Mouse (Mus musculus): ENCODE data around the gene Ip6k2. TPM values are rescaled to one million over a fixed set of nuclear protein-coding genes. Genes with fewer than 3 reads are reported as not detected.

Gene Ip6k2
- 100 to 1,000 TPM; 143 to 164 TPM for total RNA-seq (2021)
- long read RNA-seq, experiment 1, transcript Ip6k2-204 (3 exons, 1,191 nt), result major isoform, 6 of 46 reads
- long read RNA-seq, experiment 1, transcript Ip6k2-207 (2 exons, 2,820 nt), result minor isoform, 5 of 46 reads
- long read RNA-seq, experiment 1, partial matches to known transcripts, result 9 of 46 reads
- long read RNA-seq, experiment 1, other reads (novel, unspliced or antisense), result 22 of 46 reads
- long read RNA-seq, experiment 2, partial matches to known transcripts, result 7 of 36 reads
- long read RNA-seq, experiment 2, other reads (novel, unspliced or antisense), result 24 of 36 reads

DNA sequence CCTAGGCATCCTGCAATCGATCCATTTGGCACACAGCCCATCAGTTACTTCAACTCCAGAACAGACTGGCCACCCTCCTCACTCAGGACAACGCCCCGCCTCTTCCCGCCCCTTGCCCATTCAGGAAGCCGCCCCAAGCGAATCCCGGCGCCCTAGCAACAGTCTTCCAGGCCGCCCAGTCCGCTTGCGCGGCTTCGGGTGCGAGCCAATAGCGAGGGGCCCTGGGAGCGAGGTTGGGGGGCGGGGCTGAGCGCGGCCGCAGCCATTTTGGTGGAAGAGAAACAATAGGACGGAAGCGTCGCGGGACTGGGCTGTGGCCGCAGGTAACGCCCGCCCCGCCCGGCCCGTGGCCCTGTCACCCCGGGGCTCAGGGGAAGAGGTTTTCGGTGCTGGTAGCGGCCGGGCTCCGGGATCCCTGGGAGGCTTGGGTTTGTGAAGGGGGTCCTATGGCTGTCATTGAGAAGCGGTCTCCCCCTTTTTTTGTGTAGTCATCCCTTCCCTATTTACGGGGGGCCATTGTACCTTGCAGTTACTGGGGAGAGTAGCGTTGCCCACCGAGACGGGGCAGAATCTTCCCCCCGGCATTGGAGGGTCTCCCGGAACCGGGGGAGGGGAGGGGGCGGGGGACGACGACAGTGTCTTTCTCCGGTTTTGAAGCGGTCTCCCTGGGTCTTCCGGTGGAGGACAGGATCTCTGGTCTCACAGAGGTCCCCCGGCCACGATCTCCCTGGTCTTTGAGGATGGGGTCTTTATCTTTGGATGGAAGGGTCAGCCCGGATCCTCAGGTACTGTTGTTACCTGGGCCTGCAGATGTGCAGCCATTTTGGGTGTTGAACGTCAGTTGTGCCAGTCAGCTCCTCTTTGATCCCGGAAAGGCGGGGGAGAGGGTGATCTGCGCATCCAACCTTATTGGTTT, at the start of gene Ip6k2:
Gene Ip6k2, plus strand, starts transcription at position 249 of the 916 bp plus-strand sequence.
- DNase-seq (ENCODE audit: extremely low spot score in 1 of 2, low spot score in 2 of 2), result peak; percentile 96
- H3K27ac ChIP-seq, result peak within 1 kb of the TSS; percentile 98
- intact Hi-C loops (cut with DNase I), result no loop called here
- H3K4me3 ChIP-seq, result peak within 1 kb of the TSS; percentile 98
- no peak for TF ChIP-seq CTCF (IDR thresholded peaks at IDR 0.05)

DNA sequence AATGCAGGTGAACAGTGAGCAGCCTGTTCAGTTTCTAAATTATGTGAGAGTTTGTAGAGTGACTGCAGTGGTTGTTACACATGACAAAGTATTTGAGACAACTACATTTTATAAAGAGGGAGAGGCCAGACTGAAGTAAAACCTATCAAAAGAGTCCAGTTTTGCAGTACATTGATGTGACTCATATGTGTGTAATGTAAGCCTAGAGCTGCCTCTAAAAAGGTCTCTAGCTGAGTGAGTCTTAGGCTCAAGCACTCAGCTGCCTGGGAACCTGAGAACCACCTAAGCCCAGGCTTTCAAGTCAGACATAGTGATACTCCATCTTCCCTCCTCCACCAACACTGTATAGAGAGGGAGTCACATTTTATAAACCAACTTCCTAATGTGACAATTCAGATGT, 49.0 kb upstream of the Ip6k2 start:
- no peak for DNase-seq (ENCODE audit: extremely low spot score in 1 of 2, low spot score in 2 of 2)
- H3K27ac ChIP-seq, result no peak overlapping the region
- H3K4me3 ChIP-seq, result no peak overlapping the region
- intact Hi-C loops (cut with DNase I), result no loop called here
- no peak for TF ChIP-seq CTCF (IDR thresholded peaks at IDR 0.05)

DNA sequence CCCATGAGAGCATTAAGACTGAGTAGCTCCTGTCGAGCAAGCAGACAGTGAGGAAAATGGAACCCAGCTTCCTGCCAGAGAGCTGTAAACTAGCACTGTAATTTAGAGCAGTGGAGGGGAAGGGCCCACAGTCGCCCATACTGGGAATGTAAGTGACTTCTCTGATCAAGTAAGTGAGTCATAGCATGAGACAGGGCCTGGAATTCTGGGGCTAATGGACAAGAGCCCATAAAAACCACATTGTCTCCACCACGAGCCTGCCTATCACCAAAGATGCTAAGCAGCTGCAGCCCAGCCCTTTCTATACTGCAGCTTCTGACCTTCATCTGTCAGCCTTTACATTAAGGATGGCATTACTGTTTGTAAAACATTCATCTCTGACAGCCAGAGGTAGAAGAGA, 44.4 kb upstream of the Ip6k2 start:
- no peak for DNase-seq (ENCODE audit: extremely low spot score in 1 of 2, low spot score in 2 of 2)
- intact Hi-C loops (cut with DNase I), result no loop called here
- no peak for TF ChIP-seq CTCF (IDR thresholded peaks at IDR 0.05)
- no peak overlapping the region for H3K4me3 ChIP-seq
- H3K27ac ChIP-seq, result no peak overlapping the region

DNA sequence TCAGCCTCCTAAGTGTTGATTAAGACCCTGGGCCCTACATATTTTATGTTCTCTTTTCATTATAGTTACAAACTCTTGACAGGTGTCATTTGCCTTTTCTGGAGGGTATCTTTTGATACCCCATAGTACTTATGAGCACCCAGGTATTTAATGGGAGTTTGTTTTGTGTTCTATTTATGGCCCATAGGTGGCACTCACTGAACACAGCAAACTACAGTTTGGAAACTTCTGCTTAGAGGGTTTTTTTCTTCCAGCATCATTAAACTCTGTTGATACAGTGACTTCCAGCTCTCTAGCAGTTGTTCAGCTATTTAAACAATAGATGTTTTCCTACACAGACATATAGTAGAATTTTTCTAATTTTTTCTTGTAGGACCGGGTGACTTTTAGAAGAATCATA, 43.5 kb upstream of the Ip6k2 start:
- H3K27ac ChIP-seq, result no peak overlapping the region
- intact Hi-C loops (cut with DNase I), result no loop called here
- no peak overlapping the region for H3K4me3 ChIP-seq
- peak; percentile 39 for TF ChIP-seq CTCF (IDR thresholded peaks at IDR 0.05)
- no peak for DNase-seq (ENCODE audit: extremely low spot score in 1 of 2, low spot score in 2 of 2)

DNA sequence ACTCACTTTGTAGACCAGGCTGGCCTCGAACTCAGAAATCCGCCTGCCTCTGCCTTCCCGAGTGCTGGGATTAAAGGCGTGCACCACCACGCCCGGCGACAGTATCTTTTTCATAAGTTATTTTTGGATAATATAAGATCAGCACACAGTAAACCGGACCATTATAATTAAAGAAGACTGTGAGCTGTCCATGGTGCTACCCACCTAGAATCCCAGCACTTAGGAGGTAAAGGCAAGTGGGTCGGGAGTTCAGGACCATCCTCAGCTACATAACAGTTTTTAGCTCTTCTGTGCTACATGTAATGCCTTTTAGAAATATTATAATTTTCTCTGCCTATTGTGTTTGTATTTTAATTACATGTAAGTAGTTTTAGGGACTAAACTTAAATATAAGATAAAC, 41.5 kb upstream of the Ip6k2 start:
- intact Hi-C loops (cut with DNase I), result no loop called here
- no peak overlapping the region for H3K4me3 ChIP-seq
- DNase-seq (ENCODE audit: extremely low spot score in 1 of 2, low spot score in 2 of 2), result no peak
- no peak overlapping the region for H3K27ac ChIP-seq
- TF ChIP-seq CTCF (IDR thresholded peaks at IDR 0.05), result no peak

DNA sequence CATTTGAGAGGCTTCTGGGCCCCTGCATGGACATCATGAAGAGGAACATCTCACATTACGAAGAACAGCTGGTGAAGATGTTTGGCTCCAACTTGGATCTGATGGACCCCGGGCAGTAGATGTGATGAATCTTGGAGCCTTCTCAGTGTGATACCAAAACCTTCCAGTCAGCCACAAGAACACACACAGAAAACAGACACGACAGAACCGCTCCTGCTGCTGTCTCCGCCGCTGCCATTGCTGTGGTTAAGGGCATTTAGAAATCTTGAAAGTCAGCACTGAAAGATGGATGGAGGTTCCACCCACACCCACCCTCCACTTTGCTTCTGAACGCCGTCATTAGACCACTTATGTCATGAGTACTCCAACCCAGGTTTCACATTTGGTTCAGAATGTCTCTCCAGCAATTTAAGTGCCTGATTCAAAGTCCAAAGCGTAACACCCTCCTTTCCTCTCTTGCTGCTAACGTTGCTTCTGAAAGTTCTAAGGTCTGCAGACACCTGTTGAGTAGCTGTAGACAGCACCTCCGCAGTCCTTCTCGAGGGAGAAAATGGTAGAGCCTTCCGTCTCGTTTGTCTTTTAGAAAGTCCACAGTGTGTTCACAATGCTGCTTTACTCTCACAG, 36.6 kb upstream of the Ip6k2 start:
- no peak for DNase-seq (ENCODE audit: extremely low spot score in 1 of 2, low spot score in 2 of 2)
- intact Hi-C loops (cut with DNase I), result no loop called here
- TF ChIP-seq CTCF (IDR thresholded peaks at IDR 0.05), result no peak
- Histone ChIP-seq H3K27ac (no peak overlapping the region), H3K4me3 (no peak overlapping the region)

DNA sequence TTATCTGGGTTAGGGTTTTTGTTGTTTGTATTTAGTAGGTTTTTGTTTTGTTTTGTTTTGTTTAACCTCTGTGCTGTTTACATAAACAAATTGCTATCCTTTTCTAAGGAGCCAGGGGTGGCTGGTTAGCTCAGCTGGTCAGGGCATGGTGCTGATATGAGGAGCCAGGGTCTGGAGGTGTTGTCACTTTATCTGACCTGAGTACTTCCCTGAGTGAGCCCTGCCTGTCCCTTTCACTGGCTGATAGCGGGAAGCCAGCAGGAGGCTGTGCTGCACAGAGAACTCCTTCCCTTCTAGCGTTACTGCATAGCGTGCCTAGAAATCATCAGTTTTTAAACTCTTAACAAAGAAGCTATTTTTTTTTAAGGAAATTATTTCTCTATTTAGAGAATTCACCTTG, 35.9 kb upstream of the Ip6k2 start:
- Histone ChIP-seq H3K27ac (no peak overlapping the region), H3K4me3 (no peak overlapping the region)
- no peak for TF ChIP-seq CTCF (IDR thresholded peaks at IDR 0.05)
- intact Hi-C loops (cut with DNase I), result no loop called here
- DNase-seq (ENCODE audit: extremely low spot score in 1 of 2, low spot score in 2 of 2), result no peak

DNA sequence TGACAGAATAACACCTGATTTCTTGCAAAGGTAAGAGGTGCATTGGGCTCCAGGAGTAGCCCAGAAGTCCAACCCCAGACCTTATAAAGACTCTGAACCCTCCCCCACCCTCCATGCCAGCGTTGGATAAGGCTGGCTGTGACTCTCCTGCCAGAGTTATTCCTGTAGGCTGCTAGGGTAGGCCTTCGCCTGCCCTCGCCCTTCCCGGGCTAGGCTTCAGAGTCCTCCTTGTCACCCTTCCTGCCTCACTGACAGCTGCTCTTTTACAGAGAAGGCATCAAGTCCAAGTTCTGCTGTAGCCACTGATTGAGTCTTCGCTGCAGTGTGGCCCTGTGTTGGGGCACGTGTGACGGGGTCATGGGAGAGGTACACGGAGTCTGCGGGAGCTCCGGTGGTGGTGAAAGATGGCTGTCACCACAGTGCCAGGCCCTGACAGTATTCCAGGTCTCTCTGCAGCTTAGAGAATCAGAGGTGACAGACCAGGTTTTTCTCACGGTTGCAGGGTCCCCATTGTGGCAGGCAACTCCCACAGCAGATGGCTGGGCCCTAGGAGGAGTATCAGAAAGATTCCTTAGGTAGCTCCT, 34.9 kb upstream of the Ip6k2 start:
- TF ChIP-seq CTCF (IDR thresholded peaks at IDR 0.05), result no peak
- intact Hi-C loops (cut with DNase I), result no loop called here
- Histone ChIP-seq H3K4me3 (no peak overlapping the region), H3K27ac (no peak overlapping the region)
- no peak for DNase-seq (ENCODE audit: extremely low spot score in 1 of 2, low spot score in 2 of 2)

DNA sequence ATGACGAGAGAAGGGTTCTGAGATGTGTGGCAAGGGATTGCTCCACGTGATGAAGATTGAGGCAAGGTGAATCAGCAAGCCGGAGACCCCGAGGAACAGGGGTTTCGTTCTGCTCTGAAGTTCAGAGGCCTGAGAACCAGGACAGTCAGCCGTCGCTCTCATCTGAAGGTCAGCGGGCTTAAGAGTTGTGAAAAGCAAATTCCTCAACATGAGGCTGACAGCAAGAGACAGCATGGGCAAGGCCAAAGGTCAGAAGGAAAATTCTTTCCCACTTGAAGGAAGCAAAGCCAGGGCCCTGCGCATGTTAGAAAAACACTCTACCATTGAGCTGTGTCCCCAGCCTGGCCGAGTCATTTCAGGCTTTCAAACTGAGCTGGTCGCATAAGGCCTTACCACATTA, 33.0 kb upstream of the Ip6k2 start:
- intact Hi-C loops (cut with DNase I), result loop anchor here (5.0 kb wide), 2 partner anchors 47 to 187 kb away; partner anchors contain the start of gene Uqcrc1
- TF ChIP-seq CTCF (IDR thresholded peaks at IDR 0.05), result no peak
- DNase-seq (ENCODE audit: extremely low spot score in 1 of 2, low spot score in 2 of 2), result no peak
- no peak overlapping the region for H3K27ac ChIP-seq
- H3K4me3 ChIP-seq, result no peak overlapping the region

DNA sequence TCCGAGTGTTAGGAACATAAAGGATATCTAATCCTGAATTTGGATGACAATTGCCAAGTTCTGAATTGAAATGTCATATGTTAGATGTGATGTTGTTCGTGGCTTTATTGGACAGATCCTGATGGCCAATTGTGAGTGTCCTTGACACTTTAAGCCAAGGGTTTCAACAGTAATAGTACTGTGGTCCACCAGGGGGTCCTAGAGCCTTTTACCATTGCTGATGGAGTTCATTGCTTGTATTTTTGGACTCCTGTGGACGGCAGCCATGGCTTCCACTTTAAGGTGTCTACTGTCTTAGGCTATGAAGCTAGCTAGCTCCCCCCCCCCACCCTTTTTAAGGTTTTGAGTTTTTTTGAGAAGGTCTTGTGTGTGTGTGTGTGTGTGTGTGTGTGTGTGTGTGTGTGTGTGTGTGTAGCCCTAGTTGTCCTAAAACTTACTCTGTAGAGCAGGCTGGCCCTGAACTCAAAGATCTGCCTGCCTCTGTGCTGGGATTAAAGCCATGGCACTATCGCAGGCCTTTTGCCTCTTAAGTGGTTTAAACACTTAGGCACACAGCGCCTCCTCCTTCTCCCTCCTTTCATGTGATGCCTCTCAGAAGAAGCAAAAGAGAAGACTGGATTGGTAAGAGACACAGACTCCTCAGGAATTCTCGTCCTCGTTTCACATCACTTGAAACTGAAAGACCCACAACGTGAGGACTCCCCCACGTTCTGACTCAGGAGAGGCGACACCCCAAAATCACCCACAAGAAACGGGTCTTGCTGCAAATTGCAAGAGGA, 31.3 kb upstream of the Ip6k2 start:
- intact Hi-C loops (cut with DNase I), result loop anchor here (5.0 kb wide), 2 partner anchors 45 to 185 kb away; partner anchors contain the start of gene Uqcrc1
- no peak for TF ChIP-seq CTCF (IDR thresholded peaks at IDR 0.05)
- Histone ChIP-seq H3K27ac (no peak overlapping the region), H3K4me3 (no peak overlapping the region)
- DNase-seq (ENCODE audit: extremely low spot score in 1 of 2, low spot score in 2 of 2), result no peak

DNA sequence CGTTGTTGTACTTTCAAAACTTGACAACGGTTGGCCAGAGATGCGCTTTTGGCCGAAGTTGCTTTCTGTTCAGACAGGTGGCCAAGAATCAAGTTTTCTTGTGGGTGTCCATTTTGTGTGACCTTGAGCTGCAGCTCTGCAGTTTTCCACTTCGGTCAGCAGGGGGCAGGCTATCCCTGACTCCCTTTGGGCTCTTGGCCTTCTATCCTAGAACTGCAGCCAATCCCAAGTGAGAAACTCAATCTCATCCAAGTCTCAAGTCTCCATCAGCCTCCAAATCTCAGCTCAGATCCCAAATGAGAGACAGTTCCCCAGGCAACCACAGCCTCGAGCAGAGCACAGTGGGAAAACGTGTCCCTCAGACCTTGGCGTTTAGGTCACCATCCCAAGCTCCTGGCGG, 30.3 kb upstream of the Ip6k2 start:
- peak; percentile 87 for TF ChIP-seq CTCF (IDR thresholded peaks at IDR 0.05)
- DNase-seq (ENCODE audit: extremely low spot score in 1 of 2, low spot score in 2 of 2), result peak; percentile 62 to 71
- Histone ChIP-seq H3K27ac (0 out of 2 replicates have a peak overlapping the region, but pooled peaks have one; percentile 36), H3K4me3 (no peak overlapping the region)
- intact Hi-C loops (cut with DNase I), result loop anchor here (1.0 to 5.0 kb wide), 3 partner anchors 44 to 184 kb away; partner anchors contain the start of gene Uqcrc1
